Mouse (Mus musculus): Measurements from ENCODE around the gene Shisa8. TPM values are rescaled to one million over a fixed set of nuclear protein-coding genes. Genes with fewer than 3 reads are reported as not detected.

Gene Shisa8
- polyA plus RNA-seq, 1 experiment from 2014 or later = 0.13 TPM

GRCm38 (mm10) chr15:82197246-82197750 lies 15.3 kb downstream of the Shisa8 start:
- no peak overlapping the region for H3K27ac ChIP-seq (ENCODE audit: low read depth)
- DNase-seq = no peak
- H3K36me3 ChIP-seq (replicated peaks; ENCODE audit: insufficient read depth, low read length) = peaks cover 93% of the 10 kb centered on the region
- H3K27me3 ChIP-seq (ENCODE audit: insufficient read depth, low read length) = no peaks in the 10 kb centered on the region
- H3K9me3 ChIP-seq (ENCODE audit: low read length) = no peaks in the 10 kb centered on the region
- ATAC-seq = no peak
- TF ChIP-seq EP300 (IDR thresholded peaks at IDR 0.05; ENCODE audit: low read depth) (no peak), CTCF (IDR thresholded peaks at IDR 0.05; ENCODE audit: low read depth) (no peak)
- no peaks in the 10 kb centered on the region for H3K4me1 ChIP-seq (ENCODE audit: insufficient read depth)
- no peak overlapping the region for H3K9ac ChIP-seq (replicated peaks)
- 67% methylated on average over 10 of the region's 10 CpGs for WGBS (ENCODE audit: insufficient replicate concordance)
- no peak overlapping the region for H3K4me2 ChIP-seq (ENCODE audit: low read depth, low read length)
- H3K4me3 ChIP-seq (ENCODE audit: low read depth, low read length) = no peak overlapping the region

GRCm38 (mm10) chr15:82196300-82196699 lies 16.3 kb downstream of the Shisa8 start:
- Histone ChIP-seq H3K4me3 (ENCODE audit: low read depth, low read length) (no peak overlapping the region), H3K9ac (replicated peaks) (no peak overlapping the region), H3K27me3 (ENCODE audit: insufficient read depth, low read length) (no peaks in the 10 kb centered on the region), H3K4me1 (ENCODE audit: insufficient read depth) (no peaks in the 10 kb centered on the region), H3K27ac (ENCODE audit: low read depth) (no peak overlapping the region), H3K4me2 (ENCODE audit: low read depth, low read length) (no peak overlapping the region), H3K36me3 (replicated peaks; ENCODE audit: insufficient read depth, low read length) (peaks cover 95% of the 10 kb centered on the region), H3K9me3 (ENCODE audit: low read length) (no peaks in the 10 kb centered on the region)
- DNase-seq (no peak), ATAC-seq (0 out of 2 replicates have a peak, but pooled peaks have one; percentile 4)
- WGBS (ENCODE audit: insufficient replicate concordance) = 60% methylated on average over 12 of the region's 12 CpGs
- TF ChIP-seq EP300 (IDR thresholded peaks at IDR 0.05; ENCODE audit: low read depth) = no peak

GRCm38 (mm10) chr15:82192617-82193016 lies 20.0 kb downstream of the Shisa8 start:
- H3K36me3 ChIP-seq (replicated peaks; ENCODE audit: insufficient read depth, low read length) = peaks cover 84% of the 10 kb centered on the region
- H3K9ac ChIP-seq (replicated peaks) = no peak overlapping the region
- DNase-seq = no peak
- no peak overlapping the region for H3K4me2 ChIP-seq (ENCODE audit: low read depth, low read length)
- no peaks in the 10 kb centered on the region for H3K4me1 ChIP-seq (ENCODE audit: insufficient read depth)
- WGBS (ENCODE audit: insufficient replicate concordance) = 86% methylated on average over 8 of the region's 8 CpGs
- no peaks in the 10 kb centered on the region for H3K9me3 ChIP-seq (ENCODE audit: low read length)
- no peaks in the 10 kb centered on the region for H3K27me3 ChIP-seq (ENCODE audit: insufficient read depth, low read length)
- TF ChIP-seq EP300 (IDR thresholded peaks at IDR 0.05; ENCODE audit: low read depth) (no peak), CTCF (IDR thresholded peaks at IDR 0.05; ENCODE audit: low read depth) (no peak)
- no peak overlapping the region for H3K4me3 ChIP-seq (ENCODE audit: low read depth, low read length)
- no peak overlapping the region for H3K27ac ChIP-seq (ENCODE audit: low read depth)
- no peak for ATAC-seq

- H3K4me2 ChIP-seq (ENCODE audit: low read depth, low read length) = no peak overlapping the region
- peak; percentile 78 for TF ChIP-seq CTCF (IDR thresholded peaks at IDR 0.05; ENCODE audit: low read depth)
- no peak for TF ChIP-seq EP300 (IDR thresholded peaks at IDR 0.05; ENCODE audit: low read depth)
- H3K27me3 ChIP-seq (ENCODE audit: insufficient read depth, low read length) = no peaks in the 10 kb centered on the region
- H3K4me3 ChIP-seq (ENCODE audit: low read depth, low read length) = no peak overlapping the region
- no peak overlapping the region for H3K9ac ChIP-seq (replicated peaks)
- H3K4me1 ChIP-seq (ENCODE audit: insufficient read depth) = peaks cover 33% of the 10 kb centered on the region
- H3K36me3 ChIP-seq (replicated peaks; ENCODE audit: insufficient read depth, low read length) = peaks cover 65% of the 10 kb centered on the region
- DNase-seq = peak; percentile 70
- H3K9me3 ChIP-seq (ENCODE audit: low read length) = no peaks in the 10 kb centered on the region
- 95% methylated on average over 10 of the region's 10 CpGs for WGBS (ENCODE audit: insufficient replicate concordance)
- ATAC-seq = no peak
- no peak overlapping the region for H3K27ac ChIP-seq (ENCODE audit: low read depth)
These were observed 24.0 kb downstream of the Shisa8 start for GRCm38 (mm10) chr15:82188481-82189240.

GRCm38 (mm10) chr15:82187924-82188323 lies 24.7 kb downstream of the Shisa8 start:
- no peak for TF ChIP-seq CTCF (IDR thresholded peaks at IDR 0.05; ENCODE audit: low read depth)
- no peak for TF ChIP-seq EP300 (IDR thresholded peaks at IDR 0.05; ENCODE audit: low read depth)

GRCm38 (mm10) chr15:82187401-82187800 lies 25.2 kb downstream of the Shisa8 start:
- peaks cover 37% of the 10 kb centered on the region for H3K4me1 ChIP-seq (ENCODE audit: insufficient read depth)
- no peaks in the 10 kb centered on the region for H3K9me3 ChIP-seq (ENCODE audit: low read length)
- WGBS (ENCODE audit: insufficient replicate concordance) = 90% methylated on average over 4 of the region's 4 CpGs
- no peak overlapping the region for H3K4me3 ChIP-seq (ENCODE audit: low read depth, low read length)
- H3K9ac ChIP-seq (replicated peaks) = no peak overlapping the region
- H3K4me2 ChIP-seq (ENCODE audit: low read depth, low read length) = no peak overlapping the region
- H3K27me3 ChIP-seq (ENCODE audit: insufficient read depth, low read length) = no peaks in the 10 kb centered on the region
- H3K27ac ChIP-seq (ENCODE audit: low read depth) = 0 out of 2 replicates have a peak overlapping the region, but pooled peaks have one; percentile 13
- H3K36me3 ChIP-seq (replicated peaks; ENCODE audit: insufficient read depth, low read length) = peaks cover 64% of the 10 kb centered on the region
- 0 out of 2 replicates have a peak, but pooled peaks have one; percentile 25 for TF ChIP-seq CTCF (IDR thresholded peaks at IDR 0.05; ENCODE audit: low read depth)
- TF ChIP-seq EP300 (IDR thresholded peaks at IDR 0.05; ENCODE audit: low read depth) = no peak
- no peak for DNase-seq
- ATAC-seq = no peak

More at GRCm38 (mm10) chr15:82187924-82188323, 24.7 kb downstream of the Shisa8 start:
- Histone ChIP-seq H3K4me1 (ENCODE audit: insufficient read depth) (peaks cover 37% of the 10 kb centered on the region), H3K27me3 (ENCODE audit: insufficient read depth, low read length) (no peaks in the 10 kb centered on the region), H3K4me2 (ENCODE audit: low read depth, low read length) (no peak overlapping the region), H3K9ac (replicated peaks) (no peak overlapping the region), H3K27ac (ENCODE audit: low read depth) (no peak overlapping the region), H3K36me3 (replicated peaks; ENCODE audit: insufficient read depth, low read length) (peaks cover 65% of the 10 kb centered on the region), H3K4me3 (ENCODE audit: low read depth, low read length) (no peak overlapping the region), H3K9me3 (ENCODE audit: low read length) (no peaks in the 10 kb centered on the region)
- DNase-seq (no peak), ATAC-seq (no peak)
- WGBS (ENCODE audit: insufficient replicate concordance) = 82% methylated on average over 1 of the region's 1 CpGs

All from liver, postnatal 0 days (tissue).